Mouse (Mus musculus) forebrain, embryonic 11.5 days (tissue): Measurements from ENCODE around the gene Capzb. TPM values are rescaled to one million over a fixed set of nuclear protein-coding genes. Genes with fewer than 3 reads are reported as not detected.

ENCODE experiments used
- ATAC-seq: fragments of 200-750 bp; cut with Nextera tagmentation; replicated peaks from 2 replicates; pipeline ENCODE4 v1.8.0; 2017; ENCODE audit warnings: moderate TSS enrichment; ENCODE audit not compliant: low FRiP score
- DNase-seq: peaks from one replicate; pipeline ENCODE4 v3.0.0-alpha.2; 2017; ENCODE audit warnings: low spot score
- H3K27ac ChIP-seq: fragments of 300-500 bp; sonication (generic); 2 replicates; pipeline ENCODE4 v1.5.1; 2014; ENCODE audit warnings: low read depth, low read length
- H3K27me3 ChIP-seq: fragments of 300-500 bp; sonication (generic); 2 replicates; pipeline ENCODE4 v1.6.1; 2014; ENCODE audit warnings: mild to moderate bottlenecking, low read length, mixed read lengths; ENCODE audit not compliant: control insufficient read depth, insufficient read depth
- H3K36me3 ChIP-seq: fragments of 300-500 bp; sonication (generic); 2 replicates; pipeline ENCODE4 v1.6.1; 2014; ENCODE audit warnings: mild to moderate bottlenecking, low read length, moderate library complexity, mixed read lengths; ENCODE audit not compliant: control insufficient read depth, insufficient read depth
- H3K4me1 ChIP-seq: fragments of 300-500 bp; sonication (generic); replicated peaks from 2 replicates; pipeline ENCODE4 v1.6.1; 2014; ENCODE audit warnings: low read length, mixed read lengths; ENCODE audit not compliant: control insufficient read depth, insufficient read depth
- H3K4me2 ChIP-seq: fragments of 300-500 bp; sonication (generic); 2 replicates; pipeline ENCODE4 v1.6.1; 2014; ENCODE audit warnings: low read depth, mild to moderate bottlenecking, low read length, moderate library complexity, mixed read lengths; ENCODE audit not compliant: severe bottlenecking
- H3K4me3 ChIP-seq: fragments of 300-500 bp; sonication (generic); 2 replicates; pipeline ENCODE4 v1.5.1; 2014; ENCODE audit warnings: low read depth, low read length
- H3K9ac ChIP-seq: fragments of 300-500 bp; sonication (generic); 2 replicates; pipeline ENCODE4 v1.6.1; 2014; ENCODE audit warnings: low read length
- H3K9me3 ChIP-seq: fragments of 300-500 bp; sonication (generic); 2 replicates; pipeline ENCODE4 v1.6.1; 2016; ENCODE audit warnings: low read length, mixed read lengths; ENCODE audit not compliant: control insufficient read depth
- WGBS: fragments of 180-500 bp; shearing (Covaris S2); extraction: QIAGEN DNeasy Blood & Tissue Kit; methylation state at CpG from one replicate; pipeline ENCODE4 v1.1.7; 2014; 5-methylcytosine and 5-hydroxymethylcytosine counted together
- polyA plus RNA-seq: library from polyadenylated mRNA; unstranded; fragments of >200 nt; fragmentation: Nextera tagmentation; extraction: Ambion mirVana; gene quantifications from 2 replicates; pipeline ENCODE4 v1.2.1, GENCODE M21; 2014

Gene Capzb
- polyA plus RNA-seq, 1 experiment from 2014 or later: 238 TPM

DNA sequence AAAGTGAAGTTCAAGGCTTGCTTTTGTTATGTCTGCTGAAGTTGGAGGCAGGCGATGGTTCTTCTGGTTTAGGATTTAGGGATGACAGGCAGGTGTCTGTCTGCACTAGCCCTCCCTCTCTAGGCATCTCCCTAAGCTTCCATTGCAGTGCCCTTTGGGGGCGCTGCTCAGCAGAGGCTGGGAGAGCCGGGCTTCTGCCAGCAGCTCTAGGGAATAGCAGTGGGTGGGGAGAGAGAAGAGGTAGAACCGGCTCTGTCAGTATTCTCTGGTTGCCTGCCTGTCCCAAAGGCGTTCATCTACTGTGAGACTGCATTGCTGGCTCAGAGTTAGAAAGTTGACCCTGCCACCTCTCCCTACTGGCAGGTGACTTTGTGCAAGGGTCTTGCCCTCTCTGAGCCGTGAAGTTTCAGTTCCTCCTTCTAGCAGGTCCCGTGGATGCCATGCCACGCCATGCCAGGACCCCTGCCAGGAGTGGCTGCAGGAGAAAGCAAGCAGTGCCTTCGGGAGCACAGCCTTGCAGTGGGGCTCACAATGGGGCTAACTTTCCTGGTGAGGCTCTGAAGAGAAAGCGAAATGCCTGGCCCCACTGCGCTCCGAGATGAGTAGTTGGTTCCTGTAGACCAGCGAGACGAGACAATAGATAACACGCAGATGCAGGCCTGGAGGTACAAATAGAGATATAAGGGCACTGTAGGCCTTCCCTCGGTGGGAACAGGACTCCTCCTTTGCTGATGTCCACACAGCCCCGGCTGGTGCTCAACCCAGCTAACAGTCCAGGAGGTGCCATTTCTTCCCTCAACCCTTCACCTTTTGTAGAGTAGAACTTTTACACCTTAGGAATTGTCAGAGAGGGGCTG is 19.5 kb downstream of the Capzb start:
- Histone ChIP-seq H3K4me2 (no peak overlapping the region), H3K27ac (no peak overlapping the region), H3K36me3 (no peaks in the 10 kb centered on the region), H3K9me3 (no peaks in the 10 kb centered on the region), H3K4me3 (no peak overlapping the region), H3K27me3 (no peaks in the 10 kb centered on the region), H3K4me1 (no peaks in the 10 kb centered on the region), H3K9ac (no peak overlapping the region)
- no peak for DNase-seq
- ATAC-seq: no peak
- 78% methylated on average over 17 of the region's 17 CpGs for WGBS

- ATAC-seq (no peak), DNase-seq (no peak)
- H3K27me3 ChIP-seq: no peaks in the 10 kb centered on the region
- H3K9ac ChIP-seq: no peak overlapping the region
- no peak overlapping the region for H3K27ac ChIP-seq
- no peak overlapping the region for H3K4me3 ChIP-seq
- H3K4me1 ChIP-seq: no peaks in the 10 kb centered on the region
- H3K9me3 ChIP-seq: no peaks in the 10 kb centered on the region
- H3K4me2 ChIP-seq: no peak overlapping the region
- 86% methylated on average over 10 of the region's 10 CpGs for WGBS
- no peaks in the 10 kb centered on the region for H3K36me3 ChIP-seq
Observed at GRCm38 (mm10) chr4:139213086-139213485, 20.4 kb downstream of the Capzb start.

DNA sequence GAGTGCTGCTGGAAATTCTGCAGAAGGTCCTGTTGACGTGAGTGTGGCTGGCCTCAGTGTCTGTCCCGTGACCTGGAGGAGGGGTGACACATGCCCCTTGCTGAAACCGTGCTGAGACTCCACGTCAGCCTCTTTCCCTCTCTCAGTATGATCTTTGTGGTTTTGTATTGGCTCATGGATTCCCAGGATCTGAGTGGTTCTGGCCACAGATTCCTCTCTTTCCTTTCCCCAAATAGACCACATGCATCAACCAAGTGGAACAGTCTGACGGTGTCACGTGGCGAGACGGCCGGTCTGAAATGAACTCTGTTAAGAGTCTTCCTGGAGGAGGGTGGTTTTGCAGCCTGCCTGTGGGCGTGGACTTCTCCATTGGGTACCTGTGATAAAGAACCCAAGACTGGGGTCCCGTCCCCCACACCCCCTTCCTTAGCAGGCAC is 21.3 kb downstream of the Capzb start:
- no peaks in the 10 kb centered on the region for H3K27me3 ChIP-seq
- WGBS: 80% methylated on average over 11 of the region's 11 CpGs
- H3K4me3 ChIP-seq: no peak overlapping the region
- no peaks in the 10 kb centered on the region for H3K4me1 ChIP-seq
- DNase-seq: no peak
- H3K9me3 ChIP-seq: no peaks in the 10 kb centered on the region
- H3K27ac ChIP-seq: no peak overlapping the region
- H3K9ac ChIP-seq: no peak overlapping the region
- no peaks in the 10 kb centered on the region for H3K36me3 ChIP-seq
- no peak overlapping the region for H3K4me2 ChIP-seq
- no peak for ATAC-seq

DNA sequence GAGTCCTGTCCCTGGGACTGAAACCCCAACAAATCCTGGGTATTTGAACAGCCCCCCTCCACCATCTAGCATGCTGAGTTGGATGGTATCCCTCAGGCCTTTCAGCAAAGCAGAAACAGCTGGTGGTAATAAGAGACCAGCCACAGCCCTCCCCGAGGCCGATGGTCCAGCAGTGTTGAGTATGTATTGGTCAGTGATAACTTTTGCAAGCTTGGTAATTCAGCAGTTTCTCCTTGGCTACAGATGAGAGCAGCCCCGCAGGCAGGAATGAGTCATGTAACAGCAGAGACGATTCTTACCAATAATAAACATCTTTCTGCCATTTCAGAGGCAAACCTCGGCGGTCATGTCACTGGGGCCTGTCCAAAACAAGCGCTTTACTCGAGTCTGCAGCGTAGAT is 23.9 kb downstream of the Capzb start:
- DNase-seq: no peak
- H3K36me3 ChIP-seq: no peaks in the 10 kb centered on the region

DNA sequence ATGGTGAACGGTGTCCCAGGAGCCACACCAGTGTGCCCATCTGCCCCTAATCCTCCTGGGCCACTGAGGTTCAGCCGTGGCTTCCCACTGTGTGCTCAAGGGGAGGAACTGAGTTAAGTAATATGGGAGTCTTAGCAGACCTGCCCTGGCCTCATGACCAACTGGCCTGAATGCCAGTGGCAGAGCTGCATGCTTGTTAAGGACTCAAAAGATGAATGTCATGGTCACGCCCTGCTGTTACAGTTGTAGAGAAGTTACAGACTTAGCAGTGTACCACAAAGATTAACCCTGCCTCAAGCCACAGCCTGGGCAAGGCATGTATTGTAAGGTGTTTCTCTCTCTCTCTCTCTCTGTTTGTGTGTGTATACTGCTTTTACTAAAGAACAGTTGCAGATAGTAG is 25.8 kb downstream of the Capzb start:
- no peaks in the 10 kb centered on the region for H3K4me1 ChIP-seq
- H3K36me3 ChIP-seq: no peaks in the 10 kb centered on the region
- 85% methylated on average over 3 of the region's 3 CpGs for WGBS
- ATAC-seq: no peak
- no peak overlapping the region for H3K4me3 ChIP-seq
- H3K4me2 ChIP-seq: no peak overlapping the region
- H3K27me3 ChIP-seq: no peaks in the 10 kb centered on the region
- H3K9me3 ChIP-seq: no peaks in the 10 kb centered on the region
- H3K9ac ChIP-seq: no peak overlapping the region
- no peak for DNase-seq
- no peak overlapping the region for H3K27ac ChIP-seq

More for the DNA sequence above, 23.9 kb downstream of the Capzb start:
- no peaks in the 10 kb centered on the region for H3K9me3 ChIP-seq
- H3K27me3 ChIP-seq: no peaks in the 10 kb centered on the region
- no peak for ATAC-seq
- no peak overlapping the region for H3K4me3 ChIP-seq
- no peak overlapping the region for H3K27ac ChIP-seq
- 88% methylated on average over 9 of the region's 9 CpGs for WGBS
- H3K4me1 ChIP-seq: no peaks in the 10 kb centered on the region
- no peak overlapping the region for H3K9ac ChIP-seq
- no peak overlapping the region for H3K4me2 ChIP-seq

GRCm38 (mm10) chr4:139219656-139220055 is 27.0 kb downstream of the Capzb start:
- no peak overlapping the region for H3K4me3 ChIP-seq
- H3K36me3 ChIP-seq: no peaks in the 10 kb centered on the region
- H3K9me3 ChIP-seq: no peaks in the 10 kb centered on the region
- no peak for DNase-seq
- no peak for ATAC-seq
- WGBS: 72% methylated on average over 4 of the region's 4 CpGs
- no peaks in the 10 kb centered on the region for H3K4me1 ChIP-seq
- H3K4me2 ChIP-seq: no peak overlapping the region
- no peaks in the 10 kb centered on the region for H3K27me3 ChIP-seq
- no peak overlapping the region for H3K27ac ChIP-seq
- no peak overlapping the region for H3K9ac ChIP-seq

DNA sequence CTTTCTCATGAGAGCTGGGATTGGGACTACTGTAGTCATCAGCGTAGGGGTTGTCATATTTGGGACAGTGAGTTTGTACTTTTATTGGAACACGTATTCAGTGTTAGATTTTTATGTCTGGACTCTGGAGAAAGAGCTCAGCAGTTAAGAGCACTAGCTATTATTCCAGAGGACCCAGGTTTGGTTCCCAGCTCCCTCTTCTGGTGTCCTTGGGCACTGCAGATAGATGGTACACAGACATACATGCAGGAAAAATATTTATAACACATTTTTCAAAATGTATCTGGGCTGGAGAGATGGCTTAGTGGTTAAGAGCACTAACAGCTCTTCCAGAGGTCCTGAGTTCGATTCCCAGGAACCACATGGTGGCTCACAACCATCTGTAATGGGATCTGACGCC is 28.3 kb downstream of the Capzb start:
- H3K27ac ChIP-seq: no peak overlapping the region
- no peaks in the 10 kb centered on the region for H3K9me3 ChIP-seq
- H3K36me3 ChIP-seq: no peaks in the 10 kb centered on the region
- H3K27me3 ChIP-seq: no peaks in the 10 kb centered on the region
- ATAC-seq (no peak), DNase-seq (no peak)
- no peak overlapping the region for H3K4me2 ChIP-seq
- no peaks in the 10 kb centered on the region for H3K4me1 ChIP-seq
- no peak overlapping the region for H3K9ac ChIP-seq
- no peak overlapping the region for H3K4me3 ChIP-seq
- WGBS: 90% methylated on average over 4 of the region's 4 CpGs

GRCm38 (mm10) chr4:139221837-139222236 is 29.1 kb downstream of the Capzb start:
- Histone ChIP-seq H3K4me3 (no peak overlapping the region), H3K9me3 (no peaks in the 10 kb centered on the region), H3K36me3 (no peaks in the 10 kb centered on the region), H3K27ac (no peak overlapping the region), H3K27me3 (no peaks in the 10 kb centered on the region), H3K9ac (no peak overlapping the region), H3K4me1 (no peaks in the 10 kb centered on the region), H3K4me2 (no peak overlapping the region)
- WGBS: 94% methylated on average over 4 of the region's 4 CpGs
- DNase-seq (no peak), ATAC-seq (no peak)

DNA sequence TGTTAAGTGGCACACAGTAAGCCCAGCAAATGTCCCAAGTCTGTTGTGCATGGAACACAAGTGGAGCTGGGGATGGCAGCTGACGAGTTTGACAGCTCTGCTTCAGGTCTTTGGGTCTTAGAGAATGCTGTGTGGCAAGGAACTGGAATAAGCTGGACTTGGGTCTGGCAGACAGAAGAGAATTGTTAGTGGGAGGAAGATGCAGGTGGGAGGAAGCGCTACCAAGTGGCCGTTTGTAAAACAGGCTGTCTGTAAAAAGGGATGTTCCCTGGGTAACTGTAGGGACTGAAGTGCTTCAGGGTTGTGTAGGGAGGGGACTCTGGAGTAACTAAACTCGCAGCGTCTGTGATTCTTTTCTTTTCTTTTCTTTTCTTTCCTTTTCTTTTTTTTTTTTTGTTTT is 32.4 kb downstream of the Capzb start:
- WGBS: 76% methylated on average over 5 of the region's 5 CpGs
- no peak overlapping the region for H3K4me3 ChIP-seq
- H3K9ac ChIP-seq: no peak overlapping the region
- no peak for ATAC-seq
- no peak overlapping the region for H3K4me2 ChIP-seq
- no peaks in the 10 kb centered on the region for H3K27me3 ChIP-seq
- H3K9me3 ChIP-seq: no peaks in the 10 kb centered on the region
- DNase-seq: no peak
- H3K36me3 ChIP-seq: no peaks in the 10 kb centered on the region
- no peak overlapping the region for H3K27ac ChIP-seq
- H3K4me1 ChIP-seq: no peaks in the 10 kb centered on the region
